Mouse (Mus musculus): ENCODE data around the gene Adgra1. TPM values are rescaled to one million over a fixed set of nuclear protein-coding genes. Genes with fewer than 3 reads are reported as not detected.
A peak's percentile ranks its signal among the peaks of the same experiment; 100 is the strongest.

Gene Adgra1
- polyA plus RNA-seq (2016; fragmentation: Nextera tagmentation; extraction: Ambion mirVana) = 5.8 and 7.6 TPM in 2 replicates

GRCm38 (mm10) chr7:139834036-139834435, at the start of gene Adgra1:
Gene Adgra1 (plus strand): TSS chr7:139834174.
- peaks cover 20% of the 10 kb centered on the region for H3K27me3 ChIP-seq
- no peaks in the 10 kb centered on the region for H3K36me3 ChIP-seq (replicated peaks)
- H3K4me3 ChIP-seq (replicated peaks) = peak within 1 kb of the TSS; percentile 34
- WGBS = under 1% methylated on average over 27 of the region's 27 CpGs
- ATAC-seq (ENCODE audit: low FRiP score) = peak; percentile 87
- peaks cover 42% of the 10 kb centered on the region for H3K4me1 ChIP-seq
- H3K4me2 ChIP-seq = peak within 1 kb of the TSS; percentile 58
- H3K9me3 ChIP-seq = no peaks in the 10 kb centered on the region
- peak within 1 kb of the TSS; percentile 84 for H3K27ac ChIP-seq
- H3K9ac ChIP-seq = peak within 1 kb of the TSS; percentile 53

GRCm38 (mm10) chr7:139787382-139787781, 46.6 kb upstream of the Adgra1 start:
- 85% methylated on average over 2 of the region's 2 CpGs for WGBS
- H3K27ac ChIP-seq = no peak overlapping the region
- no peak overlapping the region for H3K4me2 ChIP-seq

GRCm38 (mm10) chr7:139788927-139789326, 45.0 kb upstream of the Adgra1 start:
- Histone ChIP-seq H3K4me1 (0 out of 2 replicates have a peak, but pooled peaks cover 4% of the 10 kb centered on the region), H3K36me3 (replicated peaks) (no peaks in the 10 kb centered on the region), H3K4me2 (no peak overlapping the region), H3K27ac (no peak overlapping the region), H3K4me3 (replicated peaks) (no peak overlapping the region), H3K9me3 (no peaks in the 10 kb centered on the region), H3K27me3 (0 out of 2 replicates have a peak, but pooled peaks cover 3% of the 10 kb centered on the region), H3K9ac (no peak overlapping the region)
- no peak for ATAC-seq (ENCODE audit: low FRiP score)
- WGBS = 77% methylated on average over 11 of the region's 11 CpGs

More at GRCm38 (mm10) chr7:139787382-139787781, 46.6 kb upstream of the Adgra1 start:
- H3K4me1 ChIP-seq = 0 out of 2 replicates have a peak, but pooled peaks cover 4% of the 10 kb centered on the region
- no peaks in the 10 kb centered on the region for H3K36me3 ChIP-seq (replicated peaks)
- H3K27me3 ChIP-seq = 0 out of 2 replicates have a peak, but pooled peaks cover 3% of the 10 kb centered on the region
- no peak overlapping the region for H3K4me3 ChIP-seq (replicated peaks)
- H3K9me3 ChIP-seq = no peaks in the 10 kb centered on the region
- ATAC-seq (ENCODE audit: low FRiP score) = no peak
- no peak overlapping the region for H3K9ac ChIP-seq

- Histone ChIP-seq H3K4me2 (no peak overlapping the region), H3K36me3 (replicated peaks) (no peaks in the 10 kb centered on the region), H3K27me3 (0 out of 2 replicates have a peak, but pooled peaks cover 3% of the 10 kb centered on the region), H3K4me3 (replicated peaks) (no peak overlapping the region), H3K9ac (no peak overlapping the region), H3K4me1 (0 out of 2 replicates have a peak, but pooled peaks cover 4% of the 10 kb centered on the region), H3K27ac (no peak overlapping the region), H3K9me3 (no peaks in the 10 kb centered on the region)
- no peak for ATAC-seq (ENCODE audit: low FRiP score)
- WGBS = 85% methylated on average over 4 of the region's 4 CpGs
Observed at GRCm38 (mm10) chr7:139789718-139790117, 44.3 kb upstream of the Adgra1 start.

- no peak for ATAC-seq (ENCODE audit: low FRiP score)
- no peak overlapping the region for H3K4me3 ChIP-seq (replicated peaks)
- H3K9me3 ChIP-seq = no peaks in the 10 kb centered on the region
- H3K27ac ChIP-seq = no peak overlapping the region
- WGBS = 84% methylated on average over 9 of the region's 9 CpGs
- H3K27me3 ChIP-seq = 0 out of 2 replicates have a peak, but pooled peaks cover 3% of the 10 kb centered on the region
- no peak overlapping the region for H3K4me2 ChIP-seq
- H3K36me3 ChIP-seq (replicated peaks) = no peaks in the 10 kb centered on the region
- 0 out of 2 replicates have a peak, but pooled peaks cover 4% of the 10 kb centered on the region for H3K4me1 ChIP-seq
- H3K9ac ChIP-seq = no peak overlapping the region
Observed at GRCm38 (mm10) chr7:139791601-139792000, 42.4 kb upstream of the Adgra1 start.

- Histone ChIP-seq H3K4me1 (peaks cover 4% of the 10 kb centered on the region; the same call in 1 of the 2 replicates), H3K4me3 (replicated peaks) (no peak overlapping the region), H3K9me3 (no peaks in the 10 kb centered on the region), H3K27ac (no peak overlapping the region), H3K9ac (no peak overlapping the region), H3K27me3 (0 out of 2 replicates have a peak, but pooled peaks cover 3% of the 10 kb centered on the region), H3K4me2 (no peak overlapping the region), H3K36me3 (replicated peaks) (no peaks in the 10 kb centered on the region)
- 51% methylated on average over 9 of the region's 9 CpGs for WGBS
- ATAC-seq (ENCODE audit: low FRiP score) = no peak
Observed at GRCm38 (mm10) chr7:139795004-139795605, 38.9 kb upstream of the Adgra1 start.

- no peak overlapping the region for H3K4me3 ChIP-seq (replicated peaks)
- 66% methylated on average over 9 of the region's 9 CpGs for WGBS
- H3K27ac ChIP-seq = no peak overlapping the region
- no peaks in the 10 kb centered on the region for H3K9me3 ChIP-seq
- H3K36me3 ChIP-seq (replicated peaks) = no peaks in the 10 kb centered on the region
- peaks cover 4% of the 10 kb centered on the region; the same call in 1 of the 2 replicates for H3K4me1 ChIP-seq
- H3K27me3 ChIP-seq = no peaks in the 10 kb centered on the region
- H3K9ac ChIP-seq = no peak overlapping the region
- no peak overlapping the region for H3K4me2 ChIP-seq
- ATAC-seq (ENCODE audit: low FRiP score) = no peak
Observed at GRCm38 (mm10) chr7:139797186-139798109, 36.5 kb upstream of the Adgra1 start.

- H3K9ac ChIP-seq = no peak overlapping the region
- H3K4me1 ChIP-seq = peaks cover 12% of the 10 kb centered on the region
- H3K27me3 ChIP-seq = peaks cover 5% of the 10 kb centered on the region; the same call in 1 of the 2 replicates
- no peaks in the 10 kb centered on the region for H3K9me3 ChIP-seq
- no peak overlapping the region for H3K4me2 ChIP-seq
- 44% methylated on average over 8 of the region's 8 CpGs for WGBS
- H3K36me3 ChIP-seq (replicated peaks) = no peaks in the 10 kb centered on the region
- no peak overlapping the region for H3K4me3 ChIP-seq (replicated peaks)
- ATAC-seq (ENCODE audit: low FRiP score) = 0 out of 2 replicates have a peak, but pooled peaks have one; percentile 20
- 0 out of 2 replicates have a peak overlapping the region, but pooled peaks have one; percentile 1 for H3K27ac ChIP-seq
Observed at GRCm38 (mm10) chr7:139806175-139806601, 27.8 kb upstream of the Adgra1 start.

- WGBS = 83% methylated on average over 6 of the region's 6 CpGs
- no peak overlapping the region for H3K4me3 ChIP-seq (replicated peaks)
- peaks cover 3% of the 10 kb centered on the region; the same call in 1 of the 2 replicates for H3K27me3 ChIP-seq
- ATAC-seq (ENCODE audit: low FRiP score) = no peak
- H3K9ac ChIP-seq = no peak overlapping the region
- H3K36me3 ChIP-seq (replicated peaks) = no peaks in the 10 kb centered on the region
- H3K27ac ChIP-seq = no peak overlapping the region
- H3K4me1 ChIP-seq = peaks cover 12% of the 10 kb centered on the region
- no peaks in the 10 kb centered on the region for H3K9me3 ChIP-seq
- no peak overlapping the region for H3K4me2 ChIP-seq
Observed at GRCm38 (mm10) chr7:139810036-139810435, 23.9 kb upstream of the Adgra1 start.

GRCm38 (mm10) chr7:139811706-139812105, 22.3 kb upstream of the Adgra1 start:
- no peaks in the 10 kb centered on the region for H3K36me3 ChIP-seq (replicated peaks)
- ATAC-seq (ENCODE audit: low FRiP score) = no peak
- WGBS = 94% methylated on average over 7 of the region's 7 CpGs
- H3K27me3 ChIP-seq = peaks cover 3% of the 10 kb centered on the region; the same call in 1 of the 2 replicates
- no peak overlapping the region for H3K9ac ChIP-seq
- H3K4me2 ChIP-seq = no peak overlapping the region
- no peak overlapping the region for H3K4me3 ChIP-seq (replicated peaks)
- no peak overlapping the region for H3K27ac ChIP-seq
- no peaks in the 10 kb centered on the region for H3K9me3 ChIP-seq
- peaks cover under 1% of the 10 kb centered on the region; the same call in 1 of the 2 replicates for H3K4me1 ChIP-seq

- H3K9ac ChIP-seq = no peak overlapping the region
- no peaks in the 10 kb centered on the region for H3K36me3 ChIP-seq (replicated peaks)
- 95% methylated on average over 6 of the region's 6 CpGs for WGBS
- no peak overlapping the region for H3K4me2 ChIP-seq
- H3K27me3 ChIP-seq = no peaks in the 10 kb centered on the region; the same call in 1 of the 2 replicates
- H3K27ac ChIP-seq = no peak overlapping the region
- H3K9me3 ChIP-seq = no peaks in the 10 kb centered on the region
- no peak overlapping the region for H3K4me3 ChIP-seq (replicated peaks)
- ATAC-seq (ENCODE audit: low FRiP score) = no peak
- H3K4me1 ChIP-seq = no peaks in the 10 kb centered on the region
Observed at GRCm38 (mm10) chr7:139813577-139814207, 20.3 kb upstream of the Adgra1 start.

Measured in forebrain, embryonic 12.5 days (tissue).